Mouse (Mus musculus) cortical plate, adult 2 months (tissue): ENCODE measurements around the gene Anks1.

Source experiments
- CTCF ChIP-seq: fragments of 200-500 bp; IDR thresholded peaks from 2 replicates; pipeline ENCODE4 v1.5.1; 2011; ENCODE audit warnings: mild to moderate bottlenecking, control low read depth, low read length; ENCODE audit not compliant: insufficient read depth; ENCODE audit errors: extremely low read depth
- POLR2A ChIP-seq: fragments of 200-500 bp; IDR thresholded peaks from 2 replicates; pipeline ENCODE4 v1.6.1; 2011; ENCODE audit warnings: mild to moderate bottlenecking, low read length, control low read depth; ENCODE audit not compliant: insufficient read depth; ENCODE audit errors: extremely low read depth

- TF ChIP-seq CTCF (no peak), POLR2A (no peak)
Measured at GRCm38 (mm10) chr17:27925054-27925453, 15.9 kb downstream of the Anks1 start.
